Mouse (Mus musculus) brain, embryonic 18.5 days (tissue): ENCODE measurements around the gene Adamts15.

Experiments
- DNase-seq: peaks from one replicate; pipeline ENCODE4 v3.0.0-alpha.2; 2012; ENCODE audit warnings: low read depth, low spot score

Adamts15 gene

GRCm38 (mm10) chr9:30921261-30922103 lies 770 bp downstream of the Adamts15 start:
- no peak for DNase-seq

GRCm38 (mm10) chr9:30920736-30921135 lies 1.5 kb downstream of the Adamts15 start:
- no peak for DNase-seq

- DNase-seq, result no peak
These were observed 2.6 kb downstream of the Adamts15 start for GRCm38 (mm10) chr9:30919686-30920085.

- no peak for DNase-seq
These were observed 3.5 kb downstream of the Adamts15 start for GRCm38 (mm10) chr9:30918466-30919356.

- no peak for DNase-seq
These were observed 5.8 kb downstream of the Adamts15 start for GRCm38 (mm10) chr9:30916266-30916968.

- no peak for DNase-seq
These were observed 8.0 kb downstream of the Adamts15 start for GRCm38 (mm10) chr9:30914241-30914640.

- DNase-seq, result no peak
These were observed 8.8 kb downstream of the Adamts15 start for GRCm38 (mm10) chr9:30913429-30913828.

GRCm38 (mm10) chr9:30912161-30912560 lies 10.1 kb downstream of the Adamts15 start:
- DNase-seq, result no peak

GRCm38 (mm10) chr9:30910491-30910890 lies 11.8 kb downstream of the Adamts15 start:
- no peak for DNase-seq

- no peak for DNase-seq
These were observed 13.3 kb downstream of the Adamts15 start for GRCm38 (mm10) chr9:30908973-30909372.

- no peak for DNase-seq
These were observed 14.0 kb downstream of the Adamts15 start for GRCm38 (mm10) chr9:30908296-30908690.

GRCm38 (mm10) chr9:30907677-30908295 lies 14.5 kb downstream of the Adamts15 start:
- DNase-seq, result no peak

GRCm38 (mm10) chr9:30906426-30906825 lies 15.8 kb downstream of the Adamts15 start:
- DNase-seq, result no peak

GRCm38 (mm10) chr9:30905861-30906260 lies 16.4 kb downstream of the Adamts15 start:
- DNase-seq, result no peak

- DNase-seq, result no peak
These were observed 19.0 kb downstream of the Adamts15 start for GRCm38 (mm10) chr9:30903266-30903665.

- DNase-seq, result no peak
These were observed 19.6 kb downstream of the Adamts15 start for GRCm38 (mm10) chr9:30902641-30903040.

GRCm38 (mm10) chr9:30902152-30902551 lies 20.1 kb downstream of the Adamts15 start:
- no peak for DNase-seq

GRCm38 (mm10) chr9:30897169-30897568 lies 25.1 kb downstream of the Adamts15 start:
- no peak for DNase-seq

- DNase-seq, result no peak
These were observed 25.5 kb downstream of the Adamts15 start for GRCm38 (mm10) chr9:30896752-30897151.

GRCm38 (mm10) chr9:30895618-30896017 lies 26.6 kb downstream of the Adamts15 start:
- no peak for DNase-seq

- DNase-seq, result no peak
These were observed 36.0 kb downstream of the Adamts15 start for GRCm38 (mm10) chr9:30886276-30886675.
